Mouse (Mus musculus): ENCODE data around the gene Camk1d.

- TF ChIP-seq GATA1 (IDR thresholded peaks at IDR 0.05; ENCODE audit: borderline replicate concordance, low read length) (no peak), FLI1 (IDR thresholded peaks at IDR 0.05; ENCODE audit: low read length) (no peak)
Measured at GRCm38 (mm10) chr2:5599713-5600112, 114.6 kb downstream of the Camk1d start.
